Mouse (Mus musculus) stomach, embryonic 14.5 days (tissue): Measurements from ENCODE around the gene Hist1h1c. TPM values are rescaled to one million over a fixed set of nuclear protein-coding genes. Genes with fewer than 3 reads are reported as not detected.
"Not testable (repeated sequence)": the region's sequence is repeated elsewhere in the genome, so short reads cannot be mapped to it uniquely, and the experiment has no call there.

Experiments
- ATAC-seq: fragments of 200-750 bp; cut with Nextera tagmentation; 2 replicates; pipeline ENCODE4 v1.8.0; 2017; ENCODE audit warnings: low read depth, moderate TSS enrichment; ENCODE audit not compliant: insufficient number of reproducible peaks, insufficient read depth, low FRiP score
- H3K27ac ChIP-seq: fragments of 300-500 bp; sonication (generic); 2 replicates; pipeline ENCODE4 v1.5.1; 2014; ENCODE audit warnings: mild to moderate bottlenecking, low read length, moderate library complexity, mixed read lengths
- H3K27me3 ChIP-seq: fragments of 300-500 bp; sonication (generic); 2 replicates; pipeline ENCODE4 v1.6.1; 2014; ENCODE audit warnings: low read length, control low read depth, mixed read lengths; ENCODE audit not compliant: control insufficient read depth, insufficient read depth
- H3K36me3 ChIP-seq: fragments of 300-500 bp; sonication (generic); 2 replicates; pipeline ENCODE4 v1.6.1; 2014; ENCODE audit warnings: mild to moderate bottlenecking, control low read depth, low read length, moderate library complexity, mixed read lengths; ENCODE audit not compliant: control insufficient read depth, insufficient read depth
- H3K4me1 ChIP-seq: fragments of 300-500 bp; sonication (generic); 2 replicates; pipeline ENCODE4 v1.6.1; 2014; ENCODE audit warnings: low read length, control low read depth, mixed read lengths; ENCODE audit not compliant: control insufficient read depth, insufficient read depth
- H3K4me2 ChIP-seq: fragments of 300-500 bp; sonication (generic); replicated peaks from 2 replicates; pipeline ENCODE4 v1.6.1; 2014; ENCODE audit warnings: low read depth, low read length, control low read depth
- H3K4me3 ChIP-seq: fragments of 300-500 bp; sonication (generic); 2 replicates; pipeline ENCODE4 v1.5.1; 2014; ENCODE audit warnings: low read depth, low read length, control low read depth
- H3K9ac ChIP-seq: fragments of 300-500 bp; sonication (generic); replicated peaks from 2 replicates; pipeline ENCODE4 v1.6.1; 2014; ENCODE audit warnings: low read depth, mild to moderate bottlenecking, control low read depth, low read length, moderate library complexity, mixed read lengths
- H3K9me3 ChIP-seq: fragments of 300-500 bp; sonication (generic); 2 replicates; pipeline ENCODE4 v1.6.1; 2016; ENCODE audit warnings: low read depth, low read length, control low read depth; ENCODE audit not compliant: control insufficient read depth
- WGBS: fragments of 180-500 bp; shearing (Covaris S2); extraction: QIAGEN DNeasy Blood & Tissue Kit; methylation state at CpG from one replicate; pipeline ENCODE4 v1.1.7; 2014; 5-methylcytosine and 5-hydroxymethylcytosine counted together
- polyA plus RNA-seq: library from polyadenylated mRNA; unstranded; fragments of >200 nt; fragmentation: Nextera tagmentation; extraction: Ambion mirVana; gene quantifications from 2 replicates; pipeline ENCODE4 v1.2.1, GENCODE M21; 2014

The Hist1h1c gene
- polyA plus RNA-seq, 1 experiment from 2014 or later, result 38.5 TPM

DNA sequence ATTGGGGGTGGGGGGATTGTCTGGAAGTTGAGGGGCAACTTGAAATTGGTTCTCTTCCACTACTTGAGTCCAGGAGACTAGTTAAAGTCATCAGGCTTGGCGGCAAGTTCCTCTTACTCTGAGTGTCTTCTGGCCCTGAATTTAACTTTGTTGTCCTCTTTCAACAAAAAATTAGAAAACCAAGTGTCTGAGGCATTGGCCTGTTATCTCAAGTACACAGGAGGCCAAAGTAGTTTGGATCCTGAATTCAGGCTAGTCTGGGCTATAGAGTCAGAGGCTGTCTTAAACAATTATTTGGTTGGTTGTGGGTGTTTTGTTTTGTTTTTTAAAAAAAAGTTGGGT lies 26.5 kb downstream of the Hist1h1c start:
- H3K36me3 ChIP-seq, result no peaks in the 10 kb centered on the region
- H3K9me3 ChIP-seq, result no peaks in the 10 kb centered on the region
- no peaks in the 10 kb centered on the region for H3K27me3 ChIP-seq
- H3K27ac ChIP-seq, result no peak overlapping the region
- no peak overlapping the region for H3K4me3 ChIP-seq
- H3K4me2 ChIP-seq, result no peak overlapping the region
- WGBS, result 66% methylated on average over 1 of the region's 1 CpGs
- peaks cover 9% of the 10 kb centered on the region for H3K4me1 ChIP-seq
- no peak for ATAC-seq
- no peak overlapping the region for H3K9ac ChIP-seq

DNA sequence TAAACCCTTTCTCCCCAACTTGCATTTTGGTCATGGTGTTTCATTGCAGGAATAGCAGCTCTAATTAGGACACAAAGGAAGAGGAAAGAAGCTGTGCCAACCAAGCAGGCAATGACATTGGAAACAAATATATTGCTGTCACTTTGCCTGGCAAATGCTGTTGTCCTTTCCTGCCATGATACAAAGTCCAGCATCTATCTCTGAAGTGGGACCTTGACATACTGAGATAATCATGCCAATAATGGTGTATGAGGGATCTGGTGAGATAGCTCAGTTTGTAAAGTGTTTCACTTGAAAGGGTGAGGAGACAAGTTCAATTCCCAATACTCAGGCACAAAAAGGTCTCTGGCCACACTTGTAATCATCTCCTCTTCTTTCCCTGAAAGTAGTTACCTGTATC lies 28.2 kb downstream of the Hist1h1c start:
- Histone ChIP-seq H3K27me3 (no peaks in the 10 kb centered on the region), H3K9ac (no peak overlapping the region), H3K4me2 (no peak overlapping the region), H3K36me3 (no peaks in the 10 kb centered on the region), H3K27ac (no peak overlapping the region), H3K4me3 (no peak overlapping the region), H3K9me3 (no peaks in the 10 kb centered on the region), H3K4me1 (peaks cover 6% of the 10 kb centered on the region; the same call in 1 of the 2 replicates)
- ATAC-seq, result no peak

DNA sequence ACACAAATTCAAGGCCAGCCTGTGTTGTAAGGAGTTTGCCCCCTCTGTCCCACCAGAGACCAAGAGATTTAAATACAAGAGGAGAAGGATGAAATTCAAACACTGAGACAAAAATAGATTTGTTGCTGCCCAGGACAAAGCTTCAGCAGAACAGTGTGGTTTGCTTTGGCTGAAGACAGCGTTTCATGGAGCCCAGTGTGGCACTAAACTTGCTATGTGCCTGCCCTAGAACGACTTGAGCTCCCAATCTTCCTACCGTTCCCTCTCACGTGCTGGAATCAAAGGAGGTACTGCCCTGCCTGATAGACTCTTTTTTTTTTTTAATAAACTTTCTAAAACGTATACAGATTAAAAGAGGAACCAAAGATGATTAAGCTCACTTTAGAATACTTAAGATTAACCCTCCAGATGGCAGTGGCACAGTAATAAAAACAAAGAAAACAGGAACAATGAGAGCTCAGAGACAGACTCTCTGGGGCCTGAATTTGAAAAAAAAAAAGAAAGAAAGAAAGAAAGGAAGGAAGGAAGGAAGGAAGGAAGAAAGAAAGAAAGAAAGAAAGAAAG lies 30.3 kb downstream of the Hist1h1c start:
- Histone ChIP-seq H3K4me1 (peaks cover 6% of the 10 kb centered on the region; the same call in 1 of the 2 replicates), H3K9ac (no peak overlapping the region), H3K27me3 (no peaks in the 10 kb centered on the region), H3K4me3 (no peak overlapping the region), H3K9me3 (no peaks in the 10 kb centered on the region), H3K4me2 (no peak overlapping the region), H3K27ac (no peak overlapping the region), H3K36me3 (no peaks in the 10 kb centered on the region)
- WGBS, result 58% methylated on average over 5 of the region's 5 CpGs
- ATAC-seq, result no peak

DNA sequence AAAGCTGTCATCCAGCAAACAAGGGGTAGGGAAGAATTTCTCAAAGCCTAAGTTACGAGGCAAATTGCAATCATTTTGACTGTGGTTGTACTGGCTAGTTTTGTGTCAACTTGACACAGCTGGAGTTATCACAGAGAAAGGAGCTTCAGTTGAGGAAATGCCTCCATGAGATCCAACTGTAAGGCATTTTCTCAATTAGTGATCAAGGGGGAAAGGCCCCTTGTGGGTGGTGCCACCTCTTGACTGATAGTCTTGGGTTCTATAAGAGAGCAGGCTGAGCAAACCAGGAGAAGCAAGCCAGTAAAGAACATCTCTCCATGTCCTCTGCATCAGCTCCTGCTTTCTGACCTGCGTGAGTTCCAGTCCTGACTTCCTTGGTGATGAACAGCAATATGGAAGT lies 31.0 kb downstream of the Hist1h1c start, which contains the start of gene Trim38:
Trim38 (plus strand) TSS at position 301 of the 400 bp plus-strand sequence.
- not testable (repeated sequence) for H3K4me1 ChIP-seq, H3K9ac ChIP-seq, ATAC-seq, H3K9me3 ChIP-seq, H3K4me3 ChIP-seq, H3K27me3 ChIP-seq, H3K36me3 ChIP-seq, H3K4me2 ChIP-seq, H3K27ac ChIP-seq
- WGBS, result 86% methylated on average over 2 of the region's 2 CpGs

- Histone ChIP-seq H3K4me3 (no peak overlapping the region), H3K27ac (no peak overlapping the region), H3K4me2 (peak overlapping the region; percentile 29), H3K4me1 (no peaks in the 10 kb centered on the region), H3K27me3 (no peaks in the 10 kb centered on the region), H3K9me3 (no peaks in the 10 kb centered on the region), H3K9ac (no peak overlapping the region), H3K36me3 (no peaks in the 10 kb centered on the region)
- ATAC-seq, result peak; percentile 95
- 22% methylated on average over 21 of the region's 21 CpGs for WGBS
These were observed 34.1 kb downstream of the Hist1h1c start for GRCm38 (mm10) chr13:23772561-23773313.

DNA sequence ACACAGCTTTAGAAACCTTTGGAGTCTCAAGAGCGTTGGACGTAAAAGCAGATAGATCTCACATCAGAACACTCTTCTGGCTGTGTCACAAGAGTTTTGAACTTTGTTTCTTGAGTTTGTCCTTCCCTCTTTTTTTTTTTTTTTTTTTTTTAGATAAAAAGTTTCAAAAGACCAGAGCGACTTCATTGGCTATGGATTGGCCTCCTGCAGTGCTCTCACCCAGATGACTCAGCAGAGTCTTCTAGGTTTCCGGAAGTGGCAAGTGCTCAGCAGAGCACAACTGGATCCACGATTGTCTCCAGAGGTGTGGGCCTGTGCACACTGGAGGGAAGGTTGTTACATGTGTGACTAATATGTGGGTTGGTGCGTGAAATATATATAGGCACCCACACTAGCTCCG lies 39.7 kb downstream of the Hist1h1c start:
- Histone ChIP-seq H3K36me3 (no peaks in the 10 kb centered on the region), H3K4me1 (no peaks in the 10 kb centered on the region), H3K27ac (no peak overlapping the region), H3K9ac (no peak overlapping the region), H3K27me3 (no peaks in the 10 kb centered on the region), H3K4me2 (no peak overlapping the region), H3K9me3 (no peaks in the 10 kb centered on the region), H3K4me3 (no peak overlapping the region)
- WGBS, result 93% methylated on average over 7 of the region's 7 CpGs
- no peak for ATAC-seq

- Histone ChIP-seq H3K27me3 (no peaks in the 10 kb centered on the region), H3K36me3 (no peaks in the 10 kb centered on the region), H3K4me2 (no peak overlapping the region), H3K4me3 (no peak overlapping the region), H3K9me3 (no peaks in the 10 kb centered on the region), H3K4me1 (no peaks in the 10 kb centered on the region), H3K27ac (no peak overlapping the region), H3K9ac (no peak overlapping the region)
- no peak for ATAC-seq
- 76% methylated on average over 4 of the region's 4 CpGs for WGBS
These were observed 40.4 kb downstream of the Hist1h1c start for GRCm38 (mm10) chr13:23779025-23779424.
